Mouse (Mus musculus): Measurements from ENCODE around the gene Ptpn14. TPM values are rescaled to one million over a fixed set of nuclear protein-coding genes. Genes with fewer than 3 reads are reported as not detected.

Ptpn14 gene
- polyA plus RNA-seq, 1 experiment from 2014 or later, result 7.2 TPM

Other genes with a start within 250 kb of the Ptpn14 start
- 62.7 and 71.3 TPM in 2 replicates for gene Cenpf, start 40.2 kb upstream of the Ptpn14 start, polyA plus RNA-seq (2016; fragmentation: Nextera tagmentation; extraction: Ambion mirVana)
- gene Smyd2, start 194.1 kb downstream of the Ptpn14 start, polyA plus RNA-seq (2016; fragmentation: Nextera tagmentation; extraction: Ambion mirVana), result 129 and 183 TPM in 2 replicates

Measured in heart, embryonic 10.5 days (tissue).